Mouse (Mus musculus) ES-CJ7 (cell line): ENCODE data around the gene Ctsw.
"Not testable (repeated sequence)": the region's sequence is repeated elsewhere in the genome, so short reads cannot be mapped to it uniquely, and the experiment has no call there.

ENCODE experiments used
- DNase-seq: peaks from one replicate; pipeline ENCODE4 v3.0.0; 2011; ENCODE audit warnings: low read depth, low spot score

Gene Ctsw

GRCm38 (mm10) chr19:5468374-5468773, at the start of gene Ctsw:
Gene Ctsw, minus strand, starts transcription at chr19:5468507.
- DNase-seq, result peak; percentile 61

DNA sequence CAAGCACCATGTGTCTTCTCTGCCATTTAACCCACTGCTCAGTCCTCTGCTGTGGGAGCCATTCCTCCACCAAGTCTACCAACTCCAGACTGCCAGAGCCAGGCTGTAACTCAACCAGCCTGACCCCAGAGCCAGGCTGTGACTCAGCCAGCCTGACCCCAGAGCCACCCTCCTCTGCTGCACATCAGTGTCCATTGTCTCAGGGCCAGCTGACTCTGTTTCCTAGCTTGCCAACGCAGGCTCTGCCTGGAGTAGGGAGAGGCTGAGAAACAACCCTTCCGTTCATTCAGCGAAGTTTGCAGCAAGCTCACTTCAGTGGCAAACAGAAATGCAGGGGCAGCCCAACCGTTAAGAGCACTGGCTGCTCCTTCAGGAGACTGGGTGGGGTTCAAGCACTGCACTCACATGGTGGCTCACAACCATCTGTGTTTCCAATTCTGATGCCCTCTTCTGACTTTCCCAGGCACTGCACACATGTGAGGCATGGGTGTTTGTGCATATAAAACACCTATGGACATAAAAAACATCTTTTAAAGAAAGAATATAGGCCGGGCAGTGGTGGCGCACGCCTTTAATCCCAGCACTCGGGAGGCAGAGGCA, 48.7 kb upstream of the Ctsw start:
- DNase-seq, result peak; percentile 64

GRCm38 (mm10) chr19:5515840-5516777, 47.8 kb upstream of the Ctsw start:
- peak; percentile 60 for DNase-seq

DNA sequence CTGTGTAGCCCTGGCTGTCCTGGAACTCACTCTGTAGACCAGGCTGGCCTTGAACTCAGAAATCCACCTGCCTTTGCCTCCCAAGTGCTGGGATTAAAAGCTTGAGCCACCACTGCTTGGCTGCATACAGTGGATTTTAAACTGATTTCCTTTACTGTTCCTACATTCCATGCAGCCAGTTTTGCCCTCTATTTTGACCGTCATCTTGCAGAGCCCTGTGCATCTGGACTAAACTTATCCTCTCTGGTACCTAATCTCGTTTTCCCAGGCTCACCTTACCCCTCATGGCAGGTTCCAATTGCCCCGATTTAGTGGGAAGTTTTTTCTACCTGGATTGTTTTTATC, 44.7 kb upstream of the Ctsw start:
- no peak for DNase-seq

GRCm38 (mm10) chr19:5512091-5513004, 44.0 kb upstream of the Ctsw start:
- no peak for DNase-seq

DNA sequence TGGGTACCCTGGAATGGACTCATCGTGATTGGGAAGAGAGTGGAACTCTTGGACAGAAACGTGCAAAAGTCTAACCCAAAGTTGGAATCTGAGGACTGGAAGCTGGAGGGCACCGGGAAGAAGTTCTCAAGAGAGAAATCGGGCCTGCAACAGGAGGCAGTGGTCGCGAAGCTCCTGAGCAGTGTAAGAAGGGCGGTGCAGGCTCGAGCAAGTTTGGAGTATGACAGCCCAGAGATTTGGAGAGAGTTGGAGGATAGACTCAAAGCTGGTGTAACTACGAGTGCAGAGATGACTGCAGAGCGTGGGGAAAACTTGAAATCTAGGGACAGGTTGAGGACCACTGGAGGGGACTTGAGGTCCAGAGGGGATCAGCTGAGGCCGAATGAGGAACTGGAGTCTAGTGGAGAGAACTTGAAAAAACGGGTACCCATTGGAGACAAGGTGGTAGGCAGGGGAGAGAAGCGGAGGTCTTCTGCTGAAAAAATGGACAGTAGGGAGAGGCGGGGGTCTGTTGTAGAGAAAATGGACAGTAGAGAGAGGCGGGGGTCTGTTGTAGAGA, 42.8 kb upstream of the Ctsw start:
- no peak for DNase-seq

DNA sequence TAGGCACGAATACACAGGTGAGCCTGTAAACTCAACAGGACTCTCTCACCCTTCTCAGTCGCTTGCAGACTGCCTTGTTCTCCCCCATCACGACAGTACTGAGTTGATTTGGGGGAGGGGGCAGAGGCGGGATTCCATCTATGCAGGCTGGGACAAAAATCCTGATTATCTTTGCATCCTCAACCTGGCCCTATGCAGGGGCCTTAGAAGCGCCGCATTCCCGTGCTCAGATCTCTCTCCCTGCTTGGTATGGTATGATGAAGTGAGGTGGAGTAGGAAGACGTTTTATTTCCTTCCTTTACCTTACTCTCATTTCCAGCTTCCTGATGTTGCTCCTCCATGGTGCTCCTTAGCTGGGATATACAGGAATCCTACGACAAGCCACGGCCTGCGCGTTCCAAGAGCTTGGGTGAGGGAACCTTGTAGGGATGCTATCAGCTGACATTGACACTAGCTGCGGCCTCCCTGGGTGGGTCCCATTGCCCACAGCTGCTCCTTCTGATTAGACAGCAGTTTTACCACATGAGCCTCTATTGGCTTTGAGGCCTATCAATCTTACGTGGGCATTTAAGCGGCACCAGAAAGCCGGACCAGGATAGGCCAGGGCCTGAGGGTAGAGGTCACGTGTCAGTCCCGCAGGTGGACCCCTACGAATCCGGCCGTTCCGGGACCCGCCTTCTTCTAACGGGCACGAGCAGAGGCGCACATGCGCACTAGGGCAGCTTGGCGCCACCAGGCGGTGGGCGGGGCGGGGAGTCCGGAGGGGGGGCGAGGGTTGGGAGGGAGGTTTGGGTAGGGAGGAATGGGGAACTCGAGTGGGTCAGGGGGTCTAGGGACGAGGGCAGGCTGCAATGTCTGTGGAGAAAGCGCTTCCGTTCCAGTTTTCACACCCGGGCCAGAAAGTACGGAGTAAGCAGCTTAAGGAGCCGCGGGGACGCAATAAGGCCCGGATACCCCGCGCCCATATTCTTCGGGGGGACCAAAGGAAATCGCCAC, 42.0 kb upstream of the Ctsw start, which contains the start of gene Snx32:
Gene Snx32 (minus strand): TSS at position 508 of the 996 bp plus-strand sequence.
- DNase-seq, result peak; percentile 100

DNA sequence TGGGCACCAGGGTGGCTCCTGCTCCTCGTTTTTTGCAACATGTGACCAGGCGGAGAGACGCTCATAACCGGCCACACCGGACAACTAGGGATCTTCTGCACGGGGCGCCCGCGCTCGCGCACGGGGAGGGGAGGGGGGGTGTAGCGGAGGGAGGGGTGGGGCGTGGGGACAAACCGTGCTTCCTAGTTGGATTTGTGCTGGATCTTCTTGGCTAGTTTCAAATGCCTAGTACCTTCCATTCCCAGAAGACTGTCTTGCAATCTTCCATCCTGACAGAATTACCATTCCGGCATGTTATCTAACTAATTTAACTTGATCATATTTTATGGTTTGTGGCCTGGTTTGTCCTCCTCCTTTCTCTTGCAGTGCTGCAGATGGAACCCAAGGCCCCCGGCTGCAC, 35.4 kb upstream of the Ctsw start, which contains the start of gene 1700020D05Rik:
Gene 1700020D05Rik (minus strand): TSS at position 101 of the 400 bp plus-strand sequence.
- DNase-seq, result no peak

DNA sequence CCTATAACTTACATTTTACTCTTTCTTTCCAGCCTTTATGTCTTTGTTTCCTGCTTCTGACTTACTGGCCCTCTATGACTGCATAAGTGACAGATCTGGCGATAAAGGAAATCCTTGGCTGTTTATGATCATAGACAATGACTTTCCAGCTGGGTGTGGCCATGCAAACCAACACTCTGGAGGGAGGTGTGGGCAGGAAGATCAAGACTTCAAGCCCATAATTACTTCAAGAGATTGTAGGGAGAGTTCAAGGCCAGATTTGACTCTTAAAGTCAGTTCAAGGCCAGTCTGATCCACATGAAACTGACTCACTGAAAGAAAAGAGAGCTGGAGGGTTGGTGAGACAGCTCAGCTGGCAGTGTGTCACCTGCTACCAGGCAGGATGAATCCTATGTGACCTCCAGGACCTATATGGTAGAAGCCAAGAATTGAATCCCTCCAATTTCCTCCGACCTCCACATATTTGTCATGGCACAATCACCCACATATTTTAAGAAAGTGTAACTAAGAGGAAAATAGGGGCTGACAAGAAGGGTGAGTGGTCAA, 32.1 kb upstream of the Ctsw start:
- no peak for DNase-seq

- DNase-seq, result no peak
Measured at GRCm38 (mm10) chr19:5496052-5496370, 27.7 kb upstream of the Ctsw start.

- no peak for DNase-seq
Measured at GRCm38 (mm10) chr19:5495353-5496051, 27.2 kb upstream of the Ctsw start.

GRCm38 (mm10) chr19:5494314-5494713, 26.0 kb upstream of the Ctsw start:
- no peak for DNase-seq

DNA sequence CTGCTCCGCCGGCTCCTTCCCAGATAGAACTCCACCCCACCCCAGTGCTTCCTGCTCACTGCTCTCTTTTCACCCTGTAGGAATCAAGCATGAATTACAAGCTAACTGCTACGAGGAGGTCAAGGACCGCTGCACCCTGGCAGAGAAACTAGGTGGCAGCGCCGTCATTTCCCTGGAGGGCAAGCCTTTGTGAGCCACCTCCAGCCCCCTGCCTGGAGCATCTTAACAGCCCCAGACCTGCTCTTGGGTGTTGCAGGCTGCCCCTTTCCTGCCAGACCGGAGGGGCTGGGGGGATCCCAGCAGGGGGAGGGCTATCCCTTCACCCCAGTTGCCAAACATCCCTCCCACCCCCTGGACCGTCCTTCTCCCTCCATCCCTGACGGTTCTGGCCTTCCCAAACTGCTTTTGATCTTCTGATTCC, 25.0 kb upstream of the Ctsw start:
- peak; percentile 72 for DNase-seq

DNA sequence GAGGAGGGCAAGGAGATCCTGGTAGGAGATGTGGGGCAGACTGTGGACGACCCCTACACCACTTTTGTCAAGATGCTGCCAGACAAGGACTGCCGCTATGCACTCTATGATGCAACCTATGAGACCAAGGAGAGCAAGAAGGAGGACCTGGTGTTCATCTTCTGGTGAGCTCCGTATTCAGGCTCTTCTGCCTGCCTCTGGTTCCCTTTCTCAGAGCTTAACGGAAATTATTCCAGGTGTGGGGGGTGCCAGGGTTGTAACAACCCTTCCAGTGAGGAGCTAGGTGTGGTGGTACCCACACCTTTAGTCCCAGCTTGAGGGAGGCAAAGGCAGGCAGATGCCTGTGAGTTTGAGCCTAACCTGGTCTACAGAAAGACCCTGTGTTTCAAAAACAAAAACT, 24.3 kb upstream of the Ctsw start:
- DNase-seq, result no peak

DNA sequence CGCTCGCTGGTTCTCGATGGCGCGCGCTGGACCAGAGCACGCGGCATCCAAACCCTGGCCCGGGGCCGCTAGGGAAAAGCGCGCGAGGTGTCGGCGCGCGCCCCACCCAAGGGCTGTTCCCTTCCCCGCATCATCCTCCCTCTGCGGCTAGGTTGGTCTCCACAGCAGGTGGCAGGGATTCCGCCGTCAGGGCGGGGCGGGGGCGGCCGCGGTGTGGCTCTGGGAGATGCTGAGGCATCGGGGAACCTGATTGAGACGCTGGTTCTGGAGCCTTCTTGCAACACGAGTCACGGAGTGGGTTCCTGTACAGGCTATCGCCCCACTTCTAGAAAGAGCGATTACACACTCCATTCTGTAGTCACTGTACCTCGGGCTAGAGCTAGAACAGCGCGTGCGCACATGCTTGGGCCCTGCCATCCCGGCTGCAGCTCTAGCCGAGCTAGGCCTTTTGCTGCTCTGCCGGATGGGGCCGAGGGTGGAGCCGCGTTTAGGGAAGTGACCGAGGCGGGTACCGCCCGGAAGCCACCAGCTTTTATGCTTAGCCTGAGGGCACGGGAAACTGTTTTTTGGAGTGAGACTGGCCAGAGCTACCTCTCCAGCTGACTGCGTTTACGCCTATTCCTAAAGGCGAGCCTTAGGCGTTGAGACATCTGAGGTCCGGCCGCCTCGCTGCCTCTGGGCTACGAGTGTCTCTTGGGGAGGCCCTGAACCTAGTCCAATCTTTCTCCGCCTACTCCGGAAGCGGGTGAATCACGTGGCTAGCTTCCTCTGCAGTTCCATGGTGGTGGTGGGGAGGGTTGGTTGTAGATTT, 22.8 kb upstream of the Ctsw start:
- DNase-seq, result peak; percentile 84

DNA sequence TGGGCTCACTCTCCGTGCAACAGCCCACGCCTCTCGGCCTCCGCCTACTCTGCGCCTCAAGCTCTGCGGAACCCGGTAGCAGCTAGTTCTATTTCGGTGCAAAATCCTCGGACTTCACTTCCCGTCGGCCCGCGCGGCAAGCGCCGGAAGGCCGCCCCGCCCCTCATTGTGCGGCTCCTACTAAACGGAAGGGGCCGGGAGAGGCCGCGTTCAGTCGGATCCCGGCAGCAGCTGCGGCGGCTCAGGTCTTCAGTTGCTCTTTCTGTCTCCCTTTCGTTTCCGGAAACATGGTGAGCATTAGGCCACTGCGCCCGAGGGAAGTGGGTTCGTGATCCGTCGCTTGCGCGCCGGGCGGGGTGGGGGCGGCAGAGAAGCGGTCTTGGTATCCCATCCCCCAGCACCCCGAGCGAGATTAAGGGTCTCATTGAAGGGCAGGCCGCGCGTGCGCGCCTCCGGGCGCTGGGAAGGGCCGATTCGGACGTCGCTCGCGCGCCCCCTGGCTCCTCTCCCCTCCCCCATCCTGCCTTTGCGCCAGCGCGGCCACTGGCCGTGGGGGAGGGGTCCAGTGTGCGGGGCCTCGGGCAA, 22.1 kb upstream of the Ctsw start, which contains the start of gene Cfl1:
Gene Cfl1 (plus strand): TSS at position 143 of the 585 bp plus-strand sequence.
- peak; percentile 96 for DNase-seq

GRCm38 (mm10) chr19:5489721-5490120, 21.4 kb upstream of the Ctsw start:
- DNase-seq, result not testable (repeated sequence)
